Mouse (Mus musculus) MN1 (cell line): ENCODE measurements around the gene Hspd1.
"Not testable (repeated sequence)": the region's sequence is repeated elsewhere in the genome, so short reads cannot be mapped to it uniquely, and the experiment has no call there.

Source experiments
- DNase-seq: peaks from one replicate; pipeline ENCODE4 v3.0.0-alpha.2; 2016; ENCODE audit warnings: low spot score

Hspd1 gene

GRCm38 (mm10) chr1:55087932-55088610, at the start of gene Hspd1, which contains the start of gene Hspe1:
Hspd1 (minus strand) TSS chr1:55088243.
Hspe1 (plus strand) TSS chr1:55088132.
- peak; percentile 97 for DNase-seq

- DNase-seq = no peak
These were observed 47.8 kb upstream of the Hspd1 start for GRCm38 (mm10) chr1:55135846-55136245.

- DNase-seq = no peak
These were observed 46.3 kb upstream of the Hspd1 start for GRCm38 (mm10) chr1:55134301-55134700.

GRCm38 (mm10) chr1:55133173-55133572, 45.1 kb upstream of the Hspd1 start:
- DNase-seq = no peak

GRCm38 (mm10) chr1:55132308-55132707, 44.3 kb upstream of the Hspd1 start:
- DNase-seq = no peak

GRCm38 (mm10) chr1:55131424-55132014, 43.5 kb upstream of the Hspd1 start:
- peak; percentile 55 for DNase-seq

GRCm38 (mm10) chr1:55130943-55131401, 42.9 kb upstream of the Hspd1 start, which contains the start of gene Mob4:
Mob4 (plus strand) TSS chr1:55131231.
- peak; percentile 94 for DNase-seq

GRCm38 (mm10) chr1:55130190-55130916, 42.3 kb upstream of the Hspd1 start:
- peak; percentile 7 for DNase-seq

- DNase-seq = no peak
These were observed 41.7 kb upstream of the Hspd1 start for GRCm38 (mm10) chr1:55129716-55130115.

GRCm38 (mm10) chr1:55124136-55124535, 36.1 kb upstream of the Hspd1 start:
- not testable (repeated sequence) for DNase-seq

GRCm38 (mm10) chr1:55123561-55123960, 35.5 kb upstream of the Hspd1 start:
- no peak for DNase-seq

GRCm38 (mm10) chr1:55123046-55123445, 35.0 kb upstream of the Hspd1 start:
- no peak for DNase-seq

GRCm38 (mm10) chr1:55109066-55109766, 21.2 kb upstream of the Hspd1 start:
- no peak for DNase-seq

- DNase-seq = no peak
These were observed 20.4 kb upstream of the Hspd1 start for GRCm38 (mm10) chr1:55108473-55108872.

GRCm38 (mm10) chr1:55107644-55108043, 19.6 kb upstream of the Hspd1 start:
- no peak for DNase-seq

- DNase-seq = no peak
These were observed 19.0 kb upstream of the Hspd1 start for GRCm38 (mm10) chr1:55106919-55107585.

- DNase-seq = no peak
These were observed 4.4 kb upstream of the Hspd1 start for GRCm38 (mm10) chr1:55092469-55092868.

- no peak for DNase-seq
These were observed 4.0 kb upstream of the Hspd1 start for GRCm38 (mm10) chr1:55092056-55092455.

- no peak for DNase-seq
These were observed 1.5 kb upstream of the Hspd1 start for GRCm38 (mm10) chr1:55089498-55090064.

GRCm38 (mm10) chr1:55088611-55089497, 811 bp upstream of the Hspd1 start:
- no peak for DNase-seq
